Mouse (Mus musculus) heart, postnatal 0 days (tissue): ENCODE results near the gene 4930402H24Rik.

Source experiments
- CTCF ChIP-seq: IDR thresholded peaks from 2 replicates; pipeline ENCODE4 v1.5.1; 2016; ENCODE audit warnings: antibody characterized with exemption, control low read depth, low read depth
- EP300 ChIP-seq: IDR thresholded peaks from 2 replicates; pipeline ENCODE4 v1.6.1; 2016; ENCODE audit warnings: antibody characterized with exemption, low read depth

DNA sequence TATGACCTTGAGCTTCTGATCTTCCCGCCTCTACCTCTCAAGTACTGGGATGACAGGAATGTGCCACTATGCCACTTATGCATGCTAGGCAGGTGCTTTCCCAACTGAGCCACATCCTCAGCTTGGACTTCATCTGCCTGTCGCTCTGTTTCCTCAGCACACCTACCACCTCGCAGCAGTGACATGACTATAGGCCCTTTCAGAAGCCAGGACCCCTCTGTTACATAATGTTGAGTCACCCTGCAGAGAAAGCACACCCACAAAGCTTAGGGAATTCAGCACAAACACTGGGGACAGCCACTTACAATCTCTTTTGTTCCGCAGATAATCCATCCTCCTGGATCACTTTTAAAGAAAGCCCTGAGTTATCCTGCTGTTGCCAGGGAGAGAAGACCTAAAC, 166.1 kb downstream of the 4930402H24Rik start:
- no peak for TF ChIP-seq CTCF
- no peak for TF ChIP-seq EP300
